Mouse (Mus musculus): ENCODE measurements around the gene Cyp3a59. TPM values are rescaled to one million over a fixed set of nuclear protein-coding genes. Genes with fewer than 3 reads are reported as not detected.
"Not testable (repeated sequence)": the region's sequence is repeated elsewhere in the genome, so short reads cannot be mapped to it uniquely, and the experiment has no call there.

Gene Cyp3a59
- polyA plus RNA-seq (2015; fragmentation: Nextera tagmentation; extraction: Ambion mirVana): not detected in 2 replicates

- not testable (repeated sequence) for H3K9ac ChIP-seq
Observed at GRCm38 (mm10) chr5:146078945-146079344, at the start of gene Cyp3a59. Gene Cyp3a59 (plus strand): TSS chr5:146079257.

GRCm38 (mm10) chr5:146070099-146070498 lies 9.0 kb upstream of the Cyp3a59 start:
- H3K27ac ChIP-seq: no peak overlapping the region
- 48% methylated on average over 1 of the region's 1 CpGs for WGBS
- H3K4me1 ChIP-seq: no peaks in the 10 kb centered on the region
- no peak overlapping the region for H3K4me2 ChIP-seq
- ATAC-seq (ENCODE audit: insufficient number of reproducible peaks, low FRiP score, low TSS enrichment, low read depth): no peak
- no peaks in the 10 kb centered on the region for H3K27me3 ChIP-seq
- H3K9ac ChIP-seq: no peak overlapping the region
- H3K9me3 ChIP-seq: peaks cover 8% of the 10 kb centered on the region; the same call in 1 of the 2 replicates
- no peaks in the 10 kb centered on the region for H3K36me3 ChIP-seq
- H3K4me3 ChIP-seq: no peak overlapping the region

More at GRCm38 (mm10) chr5:146078945-146079344, at the start of gene Cyp3a59:
- H3K4me1 ChIP-seq; H3K27ac ChIP-seq; H3K4me3 ChIP-seq; H3K9me3 ChIP-seq; H3K4me2 ChIP-seq; ATAC-seq (ENCODE audit: insufficient number of reproducible peaks, low FRiP score, low TSS enrichment, low read depth); H3K36me3 ChIP-seq; H3K27me3 ChIP-seq: not testable (repeated sequence)

- 33% methylated on average over 2 of the region's 2 CpGs for WGBS
- Histone ChIP-seq H3K4me2 (no peak overlapping the region), H3K36me3 (no peaks in the 10 kb centered on the region), H3K9me3 (no peaks in the 10 kb centered on the region), H3K9ac (no peak overlapping the region), H3K4me3 (no peak overlapping the region), H3K27me3 (no peaks in the 10 kb centered on the region), H3K27ac (no peak overlapping the region), H3K4me1 (no peaks in the 10 kb centered on the region)
- no peak for ATAC-seq (ENCODE audit: insufficient number of reproducible peaks, low FRiP score, low TSS enrichment, low read depth)
Observed at GRCm38 (mm10) chr5:146147903-146148302, 68.8 kb downstream of the Cyp3a59 start.

- H3K36me3 ChIP-seq: no peaks in the 10 kb centered on the region
- H3K4me2 ChIP-seq: no peak overlapping the region
- ATAC-seq (ENCODE audit: insufficient number of reproducible peaks, low FRiP score, low TSS enrichment, low read depth): no peak
- no peaks in the 10 kb centered on the region for H3K27me3 ChIP-seq
- H3K4me3 ChIP-seq: no peak overlapping the region
- no peak overlapping the region for H3K27ac ChIP-seq
- 74% methylated on average over 3 of the region's 3 CpGs for WGBS
- no peaks in the 10 kb centered on the region for H3K4me1 ChIP-seq
- H3K9me3 ChIP-seq: no peaks in the 10 kb centered on the region
- H3K9ac ChIP-seq: no peak overlapping the region
Observed at GRCm38 (mm10) chr5:146150454-146150853, 71.4 kb downstream of the Cyp3a59 start.

GRCm38 (mm10) chr5:146158326-146158725 lies 79.3 kb downstream of the Cyp3a59 start:
- H3K36me3 ChIP-seq; H3K4me3 ChIP-seq; H3K4me2 ChIP-seq; H3K9me3 ChIP-seq; H3K9ac ChIP-seq; ATAC-seq (ENCODE audit: insufficient number of reproducible peaks, low FRiP score, low TSS enrichment, low read depth); H3K4me1 ChIP-seq; H3K27me3 ChIP-seq; H3K27ac ChIP-seq: not testable (repeated sequence)
- WGBS: 87% methylated on average over 4 of the region's 4 CpGs

GRCm38 (mm10) chr5:146160439-146160838 lies 81.4 kb downstream of the Cyp3a59 start, which contains the start of gene Gm5565:
Gene Gm5565 (minus strand): TSS chr5:146160539.
- not testable (repeated sequence) for H3K9ac ChIP-seq; H3K4me2 ChIP-seq; ATAC-seq (ENCODE audit: insufficient number of reproducible peaks, low FRiP score, low TSS enrichment, low read depth); H3K4me1 ChIP-seq; H3K27ac ChIP-seq; H3K9me3 ChIP-seq; H3K27me3 ChIP-seq; H3K36me3 ChIP-seq; H3K4me3 ChIP-seq
- 95% methylated on average over 3 of the region's 3 CpGs for WGBS

Other genes with a start within 250 kb of the Cyp3a59 start
- 0.10 TPM in 1 of 2 replicates, not detected in the other for gene Cyp3a11, start 199.3 kb upstream of the Cyp3a59 start, polyA plus RNA-seq (2015; fragmentation: Nextera tagmentation; extraction: Ambion mirVana)
- not detected in 2 replicates for gene Cyp3a25, start 69.6 kb upstream of the Cyp3a59 start, polyA plus RNA-seq (2015; fragmentation: Nextera tagmentation; extraction: Ambion mirVana)
- gene Gm5565, start 81.3 kb downstream of the Cyp3a59 start, polyA plus RNA-seq (2015; fragmentation: Nextera tagmentation; extraction: Ambion mirVana): not detected in 2 replicates
- not detected in 2 replicates for gene Gm6309, start 91.5 kb downstream of the Cyp3a59 start, polyA plus RNA-seq (2015; fragmentation: Nextera tagmentation; extraction: Ambion mirVana)
- gene 1700001J03Rik, start 106.0 kb downstream of the Cyp3a59 start, polyA plus RNA-seq (2015; fragmentation: Nextera tagmentation; extraction: Ambion mirVana): not detected in 2 replicates
- 49.2 and 54.0 TPM in 2 replicates for gene Rnf6, start 142.3 kb downstream of the Cyp3a59 start, polyA plus RNA-seq (2015; fragmentation: Nextera tagmentation; extraction: Ambion mirVana)
- gene Cdk8, start 152.0 kb downstream of the Cyp3a59 start, polyA plus RNA-seq (2015; fragmentation: Nextera tagmentation; extraction: Ambion mirVana): 13.1 and 14.4 TPM in 2 replicates

All from limb, embryonic 15.5 days (tissue).